Mouse (Mus musculus) embryonic facial prominence, embryonic 11.5 days (tissue): ENCODE measurements around the gene Hmga1. TPM values are rescaled to one million over a fixed set of nuclear protein-coding genes. Genes with fewer than 3 reads are reported as not detected.

Experiments used
- ATAC-seq: fragments of 200-750 bp; cut with Nextera tagmentation; replicated peaks from 2 replicates; pipeline ENCODE4 v1.8.0; 2017; ENCODE audit warnings: low read depth; ENCODE audit not compliant: insufficient number of reproducible peaks, low FRiP score, low TSS enrichment
- DNase-seq: peaks from one replicate; pipeline ENCODE4 v3.0.0-alpha.2; 2015; ENCODE audit warnings: low spot score
- H3K27ac ChIP-seq: fragments of 300-500 bp; sonication (generic); replicated peaks from 2 replicates; pipeline ENCODE4 v1.5.1; 2014; ENCODE audit warnings: mild to moderate bottlenecking, low read depth, low read length, control low read depth
- H3K27me3 ChIP-seq: fragments of 300-500 bp; sonication (generic); 2 replicates; pipeline ENCODE4 v1.6.1; 2014; ENCODE audit warnings: mild to moderate bottlenecking, low read length, moderate library complexity, mixed read lengths; ENCODE audit not compliant: control insufficient read depth, insufficient read depth
- H3K36me3 ChIP-seq: fragments of 300-500 bp; sonication (generic); replicated peaks from 2 replicates; pipeline ENCODE4 v1.6.1; 2014; ENCODE audit warnings: low read depth, mild to moderate bottlenecking, low read length, moderate library complexity, mixed read lengths; ENCODE audit not compliant: control insufficient read depth, insufficient read depth
- H3K4me1 ChIP-seq: fragments of 300-500 bp; sonication (generic); 2 replicates; pipeline ENCODE4 v1.6.1; 2014; ENCODE audit warnings: low read length, mixed read lengths; ENCODE audit not compliant: control insufficient read depth, insufficient read depth
- H3K4me2 ChIP-seq: fragments of 300-500 bp; sonication (generic); 2 replicates; pipeline ENCODE4 v1.6.1; 2014; ENCODE audit warnings: low read depth, mild to moderate bottlenecking, control low read depth, low read length, moderate library complexity
- H3K4me3 ChIP-seq: fragments of 300-500 bp; sonication (generic); 2 replicates; pipeline ENCODE4 v1.5.1; 2014; ENCODE audit warnings: low read depth, low read length, control low read depth
- H3K9ac ChIP-seq: fragments of 300-500 bp; sonication (generic); replicated peaks from 2 replicates; pipeline ENCODE4 v1.6.1; 2014; ENCODE audit warnings: mild to moderate bottlenecking, control low read depth, low read length
- H3K9me3 ChIP-seq: fragments of 300-500 bp; sonication (generic); replicated peaks from 2 replicates; pipeline ENCODE4 v1.6.1; 2016; ENCODE audit warnings: mild to moderate bottlenecking, low read length, inconsistent platforms, mixed read lengths; ENCODE audit not compliant: control insufficient read depth
- WGBS: fragments of 180-500 bp; shearing (Covaris S2); extraction: QIAGEN DNeasy Blood & Tissue Kit; methylation state at CpG from one replicate; pipeline ENCODE4 v1.1.7; 2014; 5-methylcytosine and 5-hydroxymethylcytosine counted together
- polyA plus RNA-seq: library from polyadenylated mRNA; unstranded; fragments of >200 nt; fragmentation: Nextera tagmentation; extraction: Ambion mirVana; gene quantifications from 2 replicates; pipeline ENCODE4 v1.2.1, GENCODE M21; 2014

Gene Hmga1
- polyA plus RNA-seq, 1 experiment from 2014 or later: 415 TPM

- no peaks in the 10 kb centered on the region for H3K27me3 ChIP-seq
- H3K4me2 ChIP-seq: no peak overlapping the region; the same call in 1 of the 2 replicates
- no peaks in the 10 kb centered on the region for H3K36me3 ChIP-seq
- no peaks in the 10 kb centered on the region for H3K4me1 ChIP-seq
- peak; percentile 95 for DNase-seq
- no peaks in the 10 kb centered on the region for H3K9me3 ChIP-seq
- no peak overlapping the region for H3K4me3 ChIP-seq
- no peak overlapping the region for H3K9ac ChIP-seq
- WGBS: 2% methylated on average over 10 of the region's 10 CpGs
- no peak overlapping the region for H3K27ac ChIP-seq
- peak; percentile 81 for ATAC-seq
Measured at GRCm38 (mm10) chr17:27534718-27535117, 21.6 kb upstream of the Hmga1 start.

DNA sequence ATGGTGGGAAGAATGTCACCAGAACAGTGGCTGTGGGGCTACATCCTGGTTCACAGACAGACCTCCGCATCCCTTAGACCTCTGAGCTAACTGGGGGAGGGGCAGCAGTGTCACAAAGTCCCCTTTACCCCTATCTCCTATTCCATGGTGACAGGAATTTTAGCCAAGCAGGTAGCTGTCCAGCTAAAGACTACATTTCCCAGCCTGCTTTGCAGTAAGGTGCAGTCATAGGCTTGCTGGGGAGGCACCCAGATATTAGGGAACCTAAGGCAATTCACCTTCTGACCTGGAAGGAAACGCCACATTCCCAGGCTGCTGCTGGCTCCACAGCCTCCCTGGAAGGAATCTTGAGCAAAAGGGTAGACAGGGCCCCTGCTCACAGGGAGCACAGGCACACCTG, 15.0 kb upstream of the Hmga1 start:
- Histone ChIP-seq H3K4me3 (no peak overlapping the region), H3K36me3 (no peaks in the 10 kb centered on the region), H3K4me2 (no peak overlapping the region), H3K9ac (no peak overlapping the region), H3K9me3 (no peaks in the 10 kb centered on the region), H3K4me1 (peaks cover 3% of the 10 kb centered on the region; the same call in 1 of the 2 replicates), H3K27ac (no peak overlapping the region), H3K27me3 (no peaks in the 10 kb centered on the region)
- 53% methylated on average over 2 of the region's 2 CpGs for WGBS
- no peak for DNase-seq
- no peak for ATAC-seq

GRCm38 (mm10) chr17:27541984-27542383, 14.3 kb upstream of the Hmga1 start:
- H3K4me1 ChIP-seq: peaks cover 3% of the 10 kb centered on the region; the same call in 1 of the 2 replicates
- H3K36me3 ChIP-seq: no peaks in the 10 kb centered on the region
- DNase-seq: no peak
- H3K4me2 ChIP-seq: no peak overlapping the region
- WGBS: 78% methylated on average over 3 of the region's 3 CpGs
- no peak overlapping the region for H3K4me3 ChIP-seq
- ATAC-seq: no peak
- no peaks in the 10 kb centered on the region for H3K27me3 ChIP-seq
- H3K9ac ChIP-seq: no peak overlapping the region
- H3K27ac ChIP-seq: no peak overlapping the region
- H3K9me3 ChIP-seq: no peaks in the 10 kb centered on the region

DNA sequence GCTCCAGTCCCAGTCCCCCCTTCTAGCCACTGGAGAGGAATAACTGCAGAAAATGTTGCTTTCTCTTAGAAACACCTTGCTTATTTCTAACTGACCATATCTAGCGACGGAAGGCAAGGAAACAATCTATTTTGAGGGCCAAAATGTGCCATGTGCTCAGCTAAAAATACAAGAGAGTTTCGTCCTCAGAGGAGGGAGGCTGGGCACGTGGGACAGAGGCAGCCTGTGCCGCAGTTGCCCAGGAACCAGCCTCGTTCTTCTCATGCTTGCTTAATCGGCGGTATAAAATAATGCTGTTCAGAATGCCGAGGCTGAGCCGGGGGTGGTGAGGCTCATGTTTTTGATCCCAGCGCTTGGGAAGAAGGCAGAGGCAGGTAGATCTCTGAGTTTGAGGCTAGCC, 11.7 kb upstream of the Hmga1 start:
- no peak overlapping the region for H3K4me2 ChIP-seq
- ATAC-seq: no peak
- no peaks in the 10 kb centered on the region for H3K9me3 ChIP-seq
- no peak overlapping the region for H3K4me3 ChIP-seq
- no peak overlapping the region for H3K27ac ChIP-seq
- peaks cover 5% of the 10 kb centered on the region; the same call in 1 of the 2 replicates for H3K4me1 ChIP-seq
- 89% methylated on average over 11 of the region's 11 CpGs for WGBS
- H3K9ac ChIP-seq: no peak overlapping the region
- H3K27me3 ChIP-seq: no peaks in the 10 kb centered on the region
- H3K36me3 ChIP-seq: no peaks in the 10 kb centered on the region
- no peak for DNase-seq

DNA sequence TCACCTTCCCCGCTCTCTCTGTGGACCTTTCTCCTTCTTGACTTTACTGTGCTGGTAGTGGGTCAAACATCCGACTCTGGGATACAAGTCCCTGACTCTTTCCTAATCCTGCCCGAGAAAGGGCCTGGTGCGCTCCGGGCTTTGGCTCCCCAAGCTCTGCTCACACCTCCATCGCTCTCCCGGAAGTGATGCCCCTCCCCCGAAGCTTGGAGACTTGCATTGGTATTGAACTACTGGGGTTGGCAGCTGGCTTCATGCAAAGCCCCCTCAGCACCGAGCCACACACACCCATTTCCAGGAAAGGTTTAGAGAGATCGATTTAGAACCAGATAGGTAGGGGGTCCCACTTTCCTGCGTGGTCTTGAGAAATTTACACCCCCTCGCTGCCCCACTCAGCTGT, 10.3 kb upstream of the Hmga1 start:
- peaks cover 5% of the 10 kb centered on the region; the same call in 1 of the 2 replicates for H3K4me1 ChIP-seq

DNA sequence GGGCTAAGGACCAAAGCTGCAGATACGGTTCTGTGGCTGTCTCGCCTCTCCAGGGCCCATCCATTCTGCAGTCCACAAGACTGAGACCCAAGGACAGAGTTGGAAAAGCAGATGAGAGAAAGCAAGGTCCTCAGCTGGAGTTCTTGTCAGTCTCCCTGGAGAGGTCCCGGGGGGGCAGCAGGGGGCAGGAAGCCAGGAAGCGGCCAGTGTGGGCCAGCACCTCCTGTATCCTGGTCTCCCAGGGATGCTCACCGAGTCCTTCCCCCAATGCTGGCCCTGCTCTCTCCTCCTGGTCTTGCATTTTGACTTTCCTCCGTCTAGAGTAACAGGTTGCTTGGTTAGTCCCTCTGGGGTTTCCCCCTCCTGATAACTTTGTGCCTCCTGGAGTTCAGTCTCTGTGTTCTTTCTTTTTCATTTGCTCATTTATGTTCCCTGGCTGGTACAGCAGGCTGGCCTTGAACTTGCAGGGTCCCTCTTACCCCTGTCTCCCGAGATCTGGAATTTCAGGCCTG, 9.7 kb upstream of the Hmga1 start:
- 66% methylated on average over 7 of the region's 7 CpGs for WGBS
- H3K9ac ChIP-seq: no peak overlapping the region
- no peak for ATAC-seq
- peaks cover 3% of the 10 kb centered on the region; the same call in 1 of the 2 replicates for H3K4me1 ChIP-seq
- no peaks in the 10 kb centered on the region for H3K36me3 ChIP-seq
- H3K4me2 ChIP-seq: no peak overlapping the region
- no peaks in the 10 kb centered on the region for H3K9me3 ChIP-seq
- H3K4me3 ChIP-seq: no peak overlapping the region
- no peaks in the 10 kb centered on the region for H3K27me3 ChIP-seq
- H3K27ac ChIP-seq: no peak overlapping the region
- DNase-seq: no peak

More for the DNA sequence above, 10.3 kb upstream of the Hmga1 start:
- H3K9ac ChIP-seq: no peak overlapping the region
- no peaks in the 10 kb centered on the region for H3K36me3 ChIP-seq
- DNase-seq (peak; percentile 29), ATAC-seq (no peak)
- H3K27me3 ChIP-seq: no peaks in the 10 kb centered on the region
- WGBS: 45% methylated on average over 12 of the region's 12 CpGs
- no peak overlapping the region for H3K4me3 ChIP-seq
- H3K9me3 ChIP-seq: no peaks in the 10 kb centered on the region
- H3K4me2 ChIP-seq: no peak overlapping the region
- no peak overlapping the region for H3K27ac ChIP-seq

DNA sequence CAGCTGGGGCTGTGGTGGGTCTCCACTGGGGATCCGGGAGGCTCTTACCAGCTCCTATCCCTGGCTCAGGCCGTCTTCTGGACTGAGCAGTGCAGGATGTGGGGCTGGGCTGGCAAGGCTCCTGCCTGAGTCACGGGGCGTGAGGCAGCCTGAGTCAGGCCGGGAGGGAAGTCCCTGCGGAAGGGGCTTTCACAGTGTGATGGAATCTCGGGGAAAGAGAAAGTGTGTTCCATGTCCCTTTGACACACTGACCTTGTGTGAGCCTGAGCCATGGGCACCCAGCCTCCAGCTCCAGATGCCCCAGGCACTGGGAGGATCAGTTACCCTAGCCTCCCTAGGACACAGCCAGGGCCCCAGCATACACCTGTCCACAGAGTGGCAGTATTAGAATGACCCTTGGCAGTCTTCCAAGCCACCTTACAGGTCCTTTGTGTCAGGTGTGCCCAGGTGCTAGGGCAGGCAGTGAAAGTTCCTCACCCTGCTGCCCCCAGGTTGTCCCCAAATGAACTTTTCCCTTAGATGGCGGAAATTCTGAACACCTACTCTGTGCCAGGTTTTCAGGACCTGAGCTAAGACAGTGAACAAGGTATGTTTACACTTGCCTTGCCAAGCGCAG, 8.9 kb upstream of the Hmga1 start:
- Histone ChIP-seq H3K4me2 (no peak overlapping the region), H3K27ac (no peak overlapping the region), H3K4me3 (no peak overlapping the region), H3K4me1 (peaks cover 3% of the 10 kb centered on the region; the same call in 1 of the 2 replicates), H3K9me3 (no peaks in the 10 kb centered on the region), H3K9ac (no peak overlapping the region), H3K27me3 (no peaks in the 10 kb centered on the region), H3K36me3 (no peaks in the 10 kb centered on the region)
- DNase-seq: no peak
- WGBS: 67% methylated on average over 9 of the region's 9 CpGs
- no peak for ATAC-seq

- Histone ChIP-seq H3K27me3 (no peaks in the 10 kb centered on the region), H3K9me3 (no peaks in the 10 kb centered on the region), H3K4me1 (peaks cover 3% of the 10 kb centered on the region; the same call in 1 of the 2 replicates), H3K9ac (peak overlapping the region; percentile 7), H3K27ac (no peak overlapping the region), H3K4me2 (no peak overlapping the region), H3K4me3 (no peak overlapping the region), H3K36me3 (no peaks in the 10 kb centered on the region)
- WGBS: 47% methylated on average over 8 of the region's 8 CpGs
- no peak for ATAC-seq
- no peak for DNase-seq
Measured at GRCm38 (mm10) chr17:27549234-27549633, 7.1 kb upstream of the Hmga1 start.
